ENCODE assay signal across 21 mouse cellular contexts in the genomic region with DNA sequence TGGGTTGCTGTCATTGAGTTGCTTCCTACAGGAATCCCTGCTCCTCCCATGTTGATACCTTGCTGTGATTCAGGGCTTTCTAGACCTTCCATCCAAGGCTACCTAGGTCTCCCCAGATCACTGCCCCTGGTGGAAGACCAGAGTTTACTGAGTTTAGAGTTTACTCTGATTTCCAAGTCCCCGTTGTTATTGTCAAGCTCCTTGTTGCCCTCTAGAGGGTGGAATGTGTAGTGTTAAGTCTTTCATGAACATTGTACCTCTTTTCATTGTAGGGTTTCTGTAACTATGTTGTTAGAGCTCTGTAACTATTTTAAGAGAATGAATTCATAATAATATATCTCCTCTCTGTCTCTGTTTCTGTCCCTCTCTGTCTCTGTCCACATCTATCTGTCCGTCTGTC. TPM values are rescaled to one million over a fixed set of nuclear protein-coding genes. Genes with fewer than 3 reads are reported as not detected.
DNase-seq lines count a peak whose midpoint lies in the region; ATAC-seq and TF ChIP-seq lines count a peak whose summit lies in the region.
"Had no signal": no experiment of that assay in that cellular context is flagged by ENCODE, and none has a peak within 500 bp of the region (broad histone marks: within the 10 kb centered on the region; RNA-seq: fewer than 3 reads in every experiment).

No protein-coding gene starts in this region.

- no peak for DNase-seq in lung, postnatal 0 days (ENCODE audit: low spot score)
- no peak for DNase-seq in lung, postnatal 10 days
- DNase-seq in ES-CJ7 (ENCODE audit: low read depth, low spot score): peak; percentile 79
- DNase-seq in retina, postnatal 1 day: peak; percentile 31
- no peak for DNase-seq in adrenal gland, postnatal 10 days
- no peak for DNase-seq in right cerebral cortex, postnatal 10 days (ENCODE audit: low spot score in 2 of 2)
- DNase-seq: cerebellum, adult 11-12 months; cerebellum, postnatal 25 days; kidney, adult 11 months; kidney, postnatal 10 days; right cerebral cortex, postnatal 14 days; thymus, postnatal 4 days had no signal

- no peak overlapping the region for H3K27ac ChIP-seq in intestine, postnatal 0 days (ENCODE audit: low read depth, low read length)
- H3K27ac ChIP-seq in intestine, embryonic 16.5 days (ENCODE audit: low read length): no peak overlapping the region
- no peak overlapping the region for H3K27ac ChIP-seq in lung, postnatal 0 days (ENCODE audit: low read length)
- H3K27ac ChIP-seq: forebrain, embryonic 12.5 days; heart, embryonic 13.5 days; hindbrain, embryonic 12.5 days; limb, embryonic 13.5 days; midbrain, embryonic 15.5 days had no signal

- H3K9me3 ChIP-seq in intestine, postnatal 0 days (ENCODE audit: control insufficient read depth): no peaks in the 10 kb centered on the region
- no peaks in the 10 kb centered on the region for H3K9me3 ChIP-seq in intestine, embryonic 16.5 days (ENCODE audit: control insufficient read depth, low read length)
- no peaks in the 10 kb centered on the region for H3K9me3 ChIP-seq in lung, postnatal 0 days (ENCODE audit: low read length)
- H3K9me3 ChIP-seq: heart, embryonic 13.5 days; hindbrain, embryonic 12.5 days; midbrain, embryonic 15.5 days had no signal

- 72% methylated on average over 2 of the region's 2 CpGs for WGBS in intestine, postnatal 0 days
- WGBS in intestine, embryonic 16.5 days: 80% methylated on average over 2 of the region's 2 CpGs
- 75% methylated on average over 2 of the region's 2 CpGs for WGBS in lung, postnatal 0 days

- no peak for ATAC-seq in intestine, postnatal 0 days
- ATAC-seq in intestine, embryonic 16.5 days: no peak
- no peak for ATAC-seq in lung, postnatal 0 days
- ATAC-seq: midbrain, embryonic 15.5 days; Patski had no signal

- no peaks in the 10 kb centered on the region for H3K4me1 ChIP-seq in intestine, postnatal 0 days (replicated peaks; ENCODE audit: control insufficient read depth, insufficient read depth, low read length)
- H3K4me1 ChIP-seq in intestine, embryonic 16.5 days (ENCODE audit: control insufficient read depth, insufficient read depth, low read length): peaks cover 10% of the 10 kb centered on the region
- H3K4me1 ChIP-seq in lung, postnatal 0 days (ENCODE audit: insufficient read depth, low read depth, low read length): peaks cover 2% of the 10 kb centered on the region; the same call in 1 of the 2 replicates

- H3K9ac ChIP-seq in intestine, postnatal 0 days (ENCODE audit: low read depth, low read length): no peak overlapping the region
- no peak overlapping the region for H3K9ac ChIP-seq in intestine, embryonic 16.5 days (ENCODE audit: low read depth, low read length)
- H3K9ac ChIP-seq in lung, postnatal 0 days (replicated peaks; ENCODE audit: low read depth): no peak overlapping the region
- H3K9ac ChIP-seq: forebrain, embryonic 12.5 days; heart, embryonic 13.5 days; hindbrain, embryonic 12.5 days; limb, embryonic 13.5 days; midbrain, embryonic 15.5 days had no signal

- no peak overlapping the region for H3K4me2 ChIP-seq in intestine, postnatal 0 days (replicated peaks; ENCODE audit: low read depth)
- no peak overlapping the region for H3K4me2 ChIP-seq in intestine, embryonic 16.5 days (ENCODE audit: low read depth, low read length)
- no peak overlapping the region for H3K4me2 ChIP-seq in lung, postnatal 0 days (replicated peaks; ENCODE audit: low read depth, low read length)
- H3K4me2 ChIP-seq: forebrain, embryonic 12.5 days; heart, embryonic 13.5 days; hindbrain, embryonic 12.5 days; limb, embryonic 13.5 days; midbrain, embryonic 15.5 days had no signal

- no peak overlapping the region for H3K4me3 ChIP-seq in intestine, postnatal 0 days (ENCODE audit: low read depth, low read length)
- no peak overlapping the region for H3K4me3 ChIP-seq in intestine, embryonic 16.5 days (ENCODE audit: low read length)
- H3K4me3 ChIP-seq in lung, postnatal 0 days (ENCODE audit: low read depth, low read length): no peak overlapping the region
- H3K4me3 ChIP-seq: forebrain, embryonic 12.5 days; heart, embryonic 13.5 days; hindbrain, embryonic 12.5 days; limb, embryonic 13.5 days; midbrain, embryonic 15.5 days had no signal

- H3K27me3 ChIP-seq in intestine, postnatal 0 days (replicated peaks; ENCODE audit: control insufficient read depth, insufficient read depth, low read length): peaks cover 21% of the 10 kb centered on the region; the same call in 1 of the 2 replicates
- H3K27me3 ChIP-seq in intestine, embryonic 16.5 days (replicated peaks; ENCODE audit: control insufficient read depth, insufficient read depth, low read length): peaks cover 10% of the 10 kb centered on the region; the same call in 1 of the 2 replicates
- H3K27me3 ChIP-seq in lung, postnatal 0 days (replicated peaks; ENCODE audit: insufficient read depth, low read length): peaks cover 26% of the 10 kb centered on the region

- TF ChIP-seq EP300 in lung, postnatal 0 days (IDR thresholded peaks at IDR 0.05): no peak

- peak; percentile 78 for TF ChIP-seq CTCF in intestine, postnatal 0 days (IDR thresholded peaks at IDR 0.05; ENCODE audit: low read depth)
- TF ChIP-seq CTCF in lung, postnatal 0 days (IDR thresholded peaks at IDR 0.05): peak; percentile 54

- no peaks in the 10 kb centered on the region for H3K36me3 ChIP-seq in intestine, postnatal 0 days (ENCODE audit: control insufficient read depth, insufficient read depth)
- no peaks in the 10 kb centered on the region for H3K36me3 ChIP-seq in intestine, embryonic 16.5 days (ENCODE audit: control insufficient read depth, insufficient read depth, low read length)
- H3K36me3 ChIP-seq in lung, postnatal 0 days (ENCODE audit: insufficient read depth, low read length): no peaks in the 10 kb centered on the region
- H3K36me3 ChIP-seq: forebrain, embryonic 12.5 days; heart, embryonic 13.5 days; hindbrain, embryonic 12.5 days; limb, embryonic 13.5 days; midbrain, embryonic 15.5 days had no signal

RNA-seq across cellular contexts. Expression of a gene that starts 4.4 kb away (rescaled TPM):
- 0.46 TPM in 2 replicates for polyA plus RNA-seq in intestine, postnatal 0 days (2015; fragmentation: Nextera tagmentation; extraction: Ambion mirVana)
- 1.1 and 1.2 TPM in 2 replicates for polyA plus RNA-seq in intestine, embryonic 16.5 days (2015; fragmentation: Nextera tagmentation; extraction: Ambion mirVana)
- 0.05 and 0.19 TPM in 2 replicates for polyA plus RNA-seq in lung, postnatal 0 days (2015; fragmentation: Nextera tagmentation; extraction: Ambion mirVana)
- total RNA-seq in adrenal gland, postnatal 10 days (2021): under 1 TPM; 0.84 to 0.97 TPM
- total RNA-seq: granulocyte monocyte progenitor cell, adult 5-6 weeks had no signal
- polyA plus RNA-seq: heart, embryonic 13.5 days; Patski had no signal

Comparison
In these comparisons a context has a peak if more than half of its experiments do, and no peak if none do; other contexts are left out.
1. DNase-seq: peak in ES-CJ7 (single experiment) and retina, postnatal 1 day (single experiment); none in lung, postnatal 0 days (single experiment), lung, postnatal 10 days (single experiment), adrenal gland, postnatal 10 days (single experiment) and right cerebral cortex, postnatal 10 days (0 of 2).